Mouse (Mus musculus): ENCODE data around the gene Cyp4f18. TPM values are rescaled to one million over a fixed set of nuclear protein-coding genes. Genes with fewer than 3 reads are reported as not detected.

Cyp4f18 gene
- polyA plus RNA-seq, 1 experiment from 2014 or later, result 0.88 TPM

GRCm38 (mm10) chr8:71988110-71988866, 21.1 kb downstream of the Cyp4f18 start:
- Histone ChIP-seq H3K27ac (ENCODE audit: low read depth, low read length) (peak overlapping the region; percentile 80), H3K4me2 (ENCODE audit: low read length) (peak overlapping the region; percentile 72), H3K36me3 (ENCODE audit: control insufficient read depth, insufficient read depth, low read length) (no peaks in the 10 kb centered on the region), H3K4me1 (ENCODE audit: control insufficient read depth, insufficient read depth, low read depth, low read length) (peaks cover 2% of the 10 kb centered on the region; the same call in 1 of the 2 replicates), H3K9ac (ENCODE audit: low read depth, low read length) (peak overlapping the region; percentile 70), H3K4me3 (ENCODE audit: low read length) (peak overlapping the region; percentile 46), H3K27me3 (replicated peaks; ENCODE audit: control insufficient read depth, insufficient read depth, low read length) (no peaks in the 10 kb centered on the region), H3K9me3 (ENCODE audit: control insufficient read depth, low read length) (no peaks in the 10 kb centered on the region)
- WGBS, result 7% methylated on average over 24 of the region's 24 CpGs
- peak; percentile 95 for ATAC-seq

- Histone ChIP-seq H3K27me3 (replicated peaks; ENCODE audit: control insufficient read depth, insufficient read depth, low read length) (no peaks in the 10 kb centered on the region), H3K36me3 (ENCODE audit: control insufficient read depth, insufficient read depth, low read length) (no peaks in the 10 kb centered on the region), H3K9ac (ENCODE audit: low read depth, low read length) (no peak overlapping the region), H3K9me3 (ENCODE audit: control insufficient read depth, low read length) (no peaks in the 10 kb centered on the region), H3K4me1 (ENCODE audit: control insufficient read depth, insufficient read depth, low read depth, low read length) (peaks cover 2% of the 10 kb centered on the region; the same call in 1 of the 2 replicates), H3K4me3 (ENCODE audit: low read length) (no peak overlapping the region), H3K4me2 (ENCODE audit: low read length) (no peak overlapping the region), H3K27ac (ENCODE audit: low read depth, low read length) (no peak overlapping the region)
- no peak for ATAC-seq
- 61% methylated on average over 4 of the region's 4 CpGs for WGBS
Observed at GRCm38 (mm10) chr8:71984601-71985000, 24.8 kb downstream of the Cyp4f18 start.

GRCm38 (mm10) chr8:71981456-71981855, 28.0 kb downstream of the Cyp4f18 start:
- Histone ChIP-seq H3K4me1 (ENCODE audit: control insufficient read depth, insufficient read depth, low read depth, low read length) (no peaks in the 10 kb centered on the region), H3K27ac (ENCODE audit: low read depth, low read length) (no peak overlapping the region), H3K4me2 (ENCODE audit: low read length) (no peak overlapping the region), H3K4me3 (ENCODE audit: low read length) (no peak overlapping the region), H3K27me3 (replicated peaks; ENCODE audit: control insufficient read depth, insufficient read depth, low read length) (no peaks in the 10 kb centered on the region), H3K9ac (ENCODE audit: low read depth, low read length) (no peak overlapping the region), H3K36me3 (ENCODE audit: control insufficient read depth, insufficient read depth, low read length) (no peaks in the 10 kb centered on the region), H3K9me3 (ENCODE audit: control insufficient read depth, low read length) (no peaks in the 10 kb centered on the region)
- ATAC-seq, result no peak
- 81% methylated on average over 4 of the region's 4 CpGs for WGBS

- Histone ChIP-seq H3K9ac (ENCODE audit: low read depth, low read length) (no peak overlapping the region), H3K27me3 (replicated peaks; ENCODE audit: control insufficient read depth, insufficient read depth, low read length) (no peaks in the 10 kb centered on the region), H3K36me3 (ENCODE audit: control insufficient read depth, insufficient read depth, low read length) (no peaks in the 10 kb centered on the region), H3K4me3 (ENCODE audit: low read length) (no peak overlapping the region), H3K27ac (ENCODE audit: low read depth, low read length) (no peak overlapping the region), H3K9me3 (ENCODE audit: control insufficient read depth, low read length) (no peaks in the 10 kb centered on the region), H3K4me1 (ENCODE audit: control insufficient read depth, insufficient read depth, low read depth, low read length) (no peaks in the 10 kb centered on the region), H3K4me2 (ENCODE audit: low read length) (no peak overlapping the region)
- WGBS, result 76% methylated on average over 2 of the region's 2 CpGs
- no peak for ATAC-seq
Observed at GRCm38 (mm10) chr8:71981032-71981431, 28.4 kb downstream of the Cyp4f18 start.

GRCm38 (mm10) chr8:71974211-71974610, 35.2 kb downstream of the Cyp4f18 start:
- Histone ChIP-seq H3K9me3 (ENCODE audit: control insufficient read depth, low read length) (no peaks in the 10 kb centered on the region), H3K9ac (ENCODE audit: low read depth, low read length) (no peak overlapping the region), H3K36me3 (ENCODE audit: control insufficient read depth, insufficient read depth, low read length) (no peaks in the 10 kb centered on the region), H3K27me3 (replicated peaks; ENCODE audit: control insufficient read depth, insufficient read depth, low read length) (no peaks in the 10 kb centered on the region), H3K4me1 (ENCODE audit: control insufficient read depth, insufficient read depth, low read depth, low read length) (no peaks in the 10 kb centered on the region), H3K27ac (ENCODE audit: low read depth, low read length) (no peak overlapping the region), H3K4me2 (ENCODE audit: low read length) (no peak overlapping the region), H3K4me3 (ENCODE audit: low read length) (no peak overlapping the region)
- WGBS, result 76% methylated on average over 3 of the region's 3 CpGs
- no peak for ATAC-seq

GRCm38 (mm10) chr8:71971945-71972344, 37.5 kb downstream of the Cyp4f18 start:
- Histone ChIP-seq H3K9me3 (ENCODE audit: control insufficient read depth, low read length) (no peaks in the 10 kb centered on the region), H3K4me1 (ENCODE audit: control insufficient read depth, insufficient read depth, low read depth, low read length) (no peaks in the 10 kb centered on the region), H3K36me3 (ENCODE audit: control insufficient read depth, insufficient read depth, low read length) (peaks cover 6% of the 10 kb centered on the region), H3K9ac (ENCODE audit: low read depth, low read length) (no peak overlapping the region), H3K4me2 (ENCODE audit: low read length) (no peak overlapping the region), H3K4me3 (ENCODE audit: low read length) (no peak overlapping the region), H3K27me3 (replicated peaks; ENCODE audit: control insufficient read depth, insufficient read depth, low read length) (no peaks in the 10 kb centered on the region), H3K27ac (ENCODE audit: low read depth, low read length) (no peak overlapping the region)
- ATAC-seq, result no peak
- 65% methylated on average over 1 of the region's 1 CpGs for WGBS

- H3K9me3 ChIP-seq (ENCODE audit: control insufficient read depth, low read length), result no peaks in the 10 kb centered on the region
- no peak overlapping the region for H3K9ac ChIP-seq (ENCODE audit: low read depth, low read length)
- ATAC-seq, result no peak
- H3K27ac ChIP-seq (ENCODE audit: low read depth, low read length), result no peak overlapping the region
- 87% methylated on average over 6 of the region's 6 CpGs for WGBS
- no peaks in the 10 kb centered on the region for H3K4me1 ChIP-seq (ENCODE audit: control insufficient read depth, insufficient read depth, low read depth, low read length)
- H3K36me3 ChIP-seq (ENCODE audit: control insufficient read depth, insufficient read depth, low read length), result peaks cover 22% of the 10 kb centered on the region
- H3K27me3 ChIP-seq (replicated peaks; ENCODE audit: control insufficient read depth, insufficient read depth, low read length), result no peaks in the 10 kb centered on the region
- H3K4me3 ChIP-seq (ENCODE audit: low read length), result no peak overlapping the region
- H3K4me2 ChIP-seq (ENCODE audit: low read length), result no peak overlapping the region
Observed at GRCm38 (mm10) chr8:71968636-71969035, 40.8 kb downstream of the Cyp4f18 start.

- H3K9ac ChIP-seq (ENCODE audit: low read depth, low read length), result no peak overlapping the region
- H3K9me3 ChIP-seq (ENCODE audit: control insufficient read depth, low read length), result no peaks in the 10 kb centered on the region
- H3K27ac ChIP-seq (ENCODE audit: low read depth, low read length), result no peak overlapping the region
- no peaks in the 10 kb centered on the region for H3K4me1 ChIP-seq (ENCODE audit: control insufficient read depth, insufficient read depth, low read depth, low read length)
- no peak for ATAC-seq
- H3K4me3 ChIP-seq (ENCODE audit: low read length), result no peak overlapping the region
- peaks cover 22% of the 10 kb centered on the region for H3K36me3 ChIP-seq (ENCODE audit: control insufficient read depth, insufficient read depth, low read length)
- WGBS, result 87% methylated on average over 6 of the region's 6 CpGs
- H3K27me3 ChIP-seq (replicated peaks; ENCODE audit: control insufficient read depth, insufficient read depth, low read length), result no peaks in the 10 kb centered on the region
- H3K4me2 ChIP-seq (ENCODE audit: low read length), result no peak overlapping the region
Observed at GRCm38 (mm10) chr8:71968100-71968499, 41.3 kb downstream of the Cyp4f18 start.

GRCm38 (mm10) chr8:71967261-71967660, 42.2 kb downstream of the Cyp4f18 start:
- Histone ChIP-seq H3K36me3 (ENCODE audit: control insufficient read depth, insufficient read depth, low read length) (peaks cover 22% of the 10 kb centered on the region), H3K27ac (ENCODE audit: low read depth, low read length) (no peak overlapping the region)
- over 99% methylated on average over 5 of the region's 5 CpGs for WGBS

More at GRCm38 (mm10) chr8:71967261-71967660, 42.2 kb downstream of the Cyp4f18 start:
- ATAC-seq, result no peak
- H3K4me1 ChIP-seq (ENCODE audit: control insufficient read depth, insufficient read depth, low read depth, low read length), result no peaks in the 10 kb centered on the region
- no peaks in the 10 kb centered on the region for H3K9me3 ChIP-seq (ENCODE audit: control insufficient read depth, low read length)
- no peak overlapping the region for H3K9ac ChIP-seq (ENCODE audit: low read depth, low read length)
- no peak overlapping the region for H3K4me2 ChIP-seq (ENCODE audit: low read length)
- no peak overlapping the region for H3K4me3 ChIP-seq (ENCODE audit: low read length)
- no peaks in the 10 kb centered on the region for H3K27me3 ChIP-seq (replicated peaks; ENCODE audit: control insufficient read depth, insufficient read depth, low read length)
